Mouse (Mus musculus): ENCODE results near the gene Ube2g2.
A peak's percentile ranks its signal among the peaks of the same experiment; 100 is the strongest.
"Not testable (repeated sequence)": the region's sequence is repeated elsewhere in the genome, so short reads cannot be mapped to it uniquely, and the experiment has no call there.

Gene Ube2g2

GRCm38 (mm10) chr10:77636234-77636922, 14.3 kb downstream of the Ube2g2 start:
- no peak for DNase-seq (ENCODE audit: low read depth, low spot score)

- DNase-seq (ENCODE audit: low read depth, low spot score) = no peak
Measured at GRCm38 (mm10) chr10:77638956-77639355, 16.9 kb downstream of the Ube2g2 start.

DNA sequence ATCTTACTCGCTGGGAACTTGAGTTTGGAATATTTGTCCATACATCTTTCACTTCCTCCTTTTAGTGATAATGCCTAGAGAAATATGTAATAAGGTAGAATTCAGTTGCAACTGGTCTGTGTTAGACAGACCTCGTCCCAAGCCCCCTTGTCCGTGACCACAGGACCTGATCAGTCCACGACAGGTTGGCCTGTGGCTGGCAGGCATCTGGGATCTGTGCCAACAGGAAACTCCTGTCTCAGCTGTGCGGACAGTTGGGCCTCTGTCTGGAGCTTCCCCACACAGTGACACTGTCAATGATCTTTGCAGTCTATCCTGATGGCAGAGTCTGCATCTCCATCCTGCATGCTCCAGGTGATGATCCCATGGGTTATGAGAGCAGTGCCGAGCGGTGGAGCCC, 21.1 kb downstream of the Ube2g2 start:
- no peak for DNase-seq (ENCODE audit: low read depth, low spot score)

- DNase-seq (ENCODE audit: low read depth, low spot score) = no peak
Measured at GRCm38 (mm10) chr10:77645571-77645970, 23.5 kb downstream of the Ube2g2 start.

DNA sequence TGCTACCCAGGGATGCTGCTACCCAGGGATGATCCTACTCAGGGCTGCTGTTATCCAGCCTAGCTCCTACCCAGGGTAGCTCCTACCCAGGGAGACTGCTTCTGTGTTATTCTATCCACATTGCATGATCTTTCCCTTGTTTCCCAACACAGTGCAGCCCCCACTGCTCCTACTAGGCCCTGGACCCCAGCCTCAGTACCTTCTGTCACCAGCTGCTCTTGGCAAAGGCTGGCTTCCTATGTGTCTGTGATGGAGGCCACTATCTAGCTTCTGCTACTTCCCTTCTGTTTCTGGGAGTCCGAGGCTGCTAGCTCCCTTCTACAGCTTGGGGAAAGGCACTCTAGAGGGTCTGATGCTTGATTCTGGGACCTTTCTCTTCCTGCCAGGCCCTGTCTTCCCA, 25.4 kb downstream of the Ube2g2 start:
- no peak for DNase-seq (ENCODE audit: low read depth, low spot score)

DNA sequence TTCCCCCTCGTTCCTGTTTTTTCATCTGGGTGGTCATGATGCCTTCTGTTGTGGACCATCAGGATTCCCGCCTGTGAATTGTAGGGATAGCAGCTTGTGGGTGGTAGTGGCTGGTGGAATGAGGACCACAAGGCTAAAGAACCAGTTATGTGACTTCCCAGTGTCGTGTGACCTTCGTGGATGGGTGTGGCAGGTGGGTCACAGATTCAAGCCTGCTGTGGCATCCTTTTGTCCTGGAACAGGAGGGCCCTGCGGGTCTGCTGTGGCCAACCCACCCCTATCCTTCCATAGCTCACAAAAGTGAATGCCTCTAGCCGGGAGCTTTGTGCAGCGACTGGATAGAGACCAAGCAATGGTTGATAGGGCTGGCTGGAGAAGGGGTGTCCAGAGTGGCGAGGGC, 25.8 kb downstream of the Ube2g2 start:
- DNase-seq (ENCODE audit: low read depth, low spot score) = no peak

DNA sequence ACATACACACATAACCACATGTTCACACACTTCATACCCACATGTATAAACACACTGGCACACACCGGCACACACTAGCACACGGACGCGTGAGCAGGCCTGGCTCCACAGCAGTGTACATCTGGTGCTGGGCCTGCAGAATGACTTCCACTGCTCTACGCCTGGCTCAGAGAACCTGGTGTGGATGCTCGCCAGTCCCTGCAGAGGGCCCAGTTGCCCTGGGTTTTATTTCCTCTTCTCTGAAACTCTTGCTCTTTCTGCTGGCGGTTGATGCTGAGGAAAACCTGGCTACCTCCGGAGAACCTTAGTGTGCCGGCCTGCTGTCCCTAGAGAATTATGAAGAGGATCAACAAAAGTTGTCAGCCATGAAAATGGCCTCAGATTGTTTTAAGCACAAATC, 30.0 kb downstream of the Ube2g2 start:
- no peak for DNase-seq (ENCODE audit: low read depth, low spot score)

DNA sequence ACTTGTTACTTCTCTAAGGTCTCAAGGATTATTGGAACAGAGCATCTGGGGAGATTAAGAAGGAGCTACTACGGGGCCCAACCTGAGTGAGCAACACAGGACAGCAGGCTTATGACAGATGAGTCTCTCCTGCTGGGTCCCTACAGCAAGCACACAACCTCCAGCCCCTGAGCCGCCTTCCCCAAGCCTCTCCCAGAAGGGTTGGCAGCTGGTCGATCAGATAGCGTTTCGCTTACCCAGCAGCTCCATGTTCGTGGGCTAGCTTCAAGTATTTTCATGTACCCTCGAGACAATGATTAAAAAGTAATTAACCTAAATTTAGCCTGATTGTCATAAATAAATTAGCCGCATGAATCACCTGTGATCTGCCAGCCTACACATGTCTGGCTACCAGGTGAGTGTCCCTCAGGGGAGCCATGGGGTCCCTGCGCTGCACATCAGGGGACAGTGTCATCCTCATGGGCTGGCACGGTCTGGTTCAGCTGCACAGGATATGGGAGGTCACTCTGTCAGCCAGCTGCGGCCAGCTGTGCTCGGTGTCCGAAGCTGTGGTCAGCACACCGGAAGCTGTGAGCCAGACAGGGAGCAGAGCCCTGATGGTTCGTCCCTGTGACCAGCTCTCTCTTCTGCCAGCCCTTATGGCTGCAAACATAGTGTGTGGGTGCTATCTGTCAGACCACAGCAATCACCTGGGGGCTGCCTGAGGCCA, 36.4 kb downstream of the Ube2g2 start:
- no peak for DNase-seq (ENCODE audit: low read depth, low spot score)

DNA sequence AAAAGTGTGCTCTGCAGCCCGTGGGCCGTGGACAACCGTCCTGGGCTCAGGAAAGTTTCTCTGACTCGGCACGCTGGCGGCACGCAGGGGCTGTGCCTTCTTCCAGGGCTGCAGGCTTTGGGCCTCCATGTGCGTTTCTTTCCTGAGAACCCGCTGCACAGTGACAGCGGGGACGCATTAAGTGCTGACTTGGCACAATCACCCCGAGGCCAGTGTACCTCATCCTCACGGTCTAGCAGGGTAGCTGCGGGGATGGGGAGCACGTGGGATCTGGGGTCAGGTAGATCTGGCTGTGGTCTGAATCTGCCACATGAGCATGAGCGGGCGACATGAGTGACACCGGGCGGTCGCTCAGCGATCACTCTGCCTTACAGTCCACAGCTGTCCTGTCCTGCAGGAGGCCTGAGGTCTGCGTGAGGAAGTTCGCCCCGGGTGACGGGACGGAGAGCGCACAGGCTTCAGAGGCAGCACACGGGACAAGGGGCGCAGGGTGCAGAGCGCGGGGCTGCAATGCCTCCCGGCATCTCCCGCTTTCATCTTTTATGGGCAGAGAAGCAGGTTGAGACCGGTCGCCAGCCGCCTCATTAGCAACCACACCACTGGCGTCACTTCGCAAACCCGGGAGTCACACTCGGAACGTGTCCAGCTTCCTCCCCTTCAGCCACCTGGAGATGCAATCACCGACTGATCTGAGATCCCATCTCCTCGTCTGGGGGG, 42.0 kb downstream of the Ube2g2 start:
- DNase-seq (ENCODE audit: low read depth, low spot score) = peak; percentile 57

- no peak for DNase-seq (ENCODE audit: low read depth, low spot score)
Measured at GRCm38 (mm10) chr10:77666342-77666741, 44.3 kb downstream of the Ube2g2 start.

- DNase-seq (ENCODE audit: low read depth, low spot score) = no peak
Measured at GRCm38 (mm10) chr10:77667402-77667801, 45.3 kb downstream of the Ube2g2 start.

GRCm38 (mm10) chr10:77670710-77671109, 48.6 kb downstream of the Ube2g2 start:
- no peak for DNase-seq (ENCODE audit: low read depth, low spot score)

DNA sequence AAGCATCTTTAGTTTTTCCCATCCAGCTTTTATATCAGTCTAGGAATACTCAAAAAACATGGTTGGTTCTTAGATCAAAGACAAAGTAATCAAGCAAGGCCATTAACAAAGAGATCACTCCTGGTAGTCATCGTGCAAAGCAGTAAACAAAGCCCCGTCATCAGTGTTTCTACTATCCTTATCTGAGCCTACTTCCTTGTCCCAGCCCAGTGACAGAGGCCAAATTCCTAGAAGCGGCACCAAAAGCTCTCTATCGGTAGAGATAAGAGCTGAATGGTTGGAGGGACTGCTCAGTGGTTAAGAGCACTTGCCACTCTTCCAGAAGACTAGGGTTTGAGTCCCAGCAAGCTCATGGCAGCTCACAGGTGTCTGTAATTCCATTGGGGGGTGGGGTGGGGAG, 49.4 kb downstream of the Ube2g2 start:
- no peak for DNase-seq (ENCODE audit: low read depth, low spot score)

GRCm38 (mm10) chr10:77673765-77674164, 51.7 kb downstream of the Ube2g2 start:
- DNase-seq (ENCODE audit: low read depth, low spot score) = no peak

DNA sequence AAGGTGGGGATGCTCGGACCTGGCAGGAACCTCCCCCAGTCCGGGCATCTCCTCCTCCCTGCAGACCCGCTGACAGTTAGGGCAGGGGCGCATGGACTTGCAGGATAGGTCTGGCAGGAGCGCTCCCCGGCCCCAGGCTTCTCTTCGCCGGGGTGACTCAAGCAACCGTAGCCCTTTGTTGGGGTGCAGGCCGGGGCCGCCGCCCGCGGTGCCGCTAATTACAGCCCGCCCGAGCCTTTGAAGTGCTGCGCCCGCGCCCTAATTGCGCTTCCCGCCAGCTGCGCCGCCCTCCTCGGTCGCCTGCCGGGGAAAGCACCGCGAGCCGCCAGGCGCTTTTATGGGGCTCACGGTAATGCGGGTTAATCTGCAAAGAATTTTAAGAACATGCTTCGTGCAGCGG, 55.5 kb downstream of the Ube2g2 start:
- DNase-seq (ENCODE audit: low read depth, low spot score) = no peak

DNA sequence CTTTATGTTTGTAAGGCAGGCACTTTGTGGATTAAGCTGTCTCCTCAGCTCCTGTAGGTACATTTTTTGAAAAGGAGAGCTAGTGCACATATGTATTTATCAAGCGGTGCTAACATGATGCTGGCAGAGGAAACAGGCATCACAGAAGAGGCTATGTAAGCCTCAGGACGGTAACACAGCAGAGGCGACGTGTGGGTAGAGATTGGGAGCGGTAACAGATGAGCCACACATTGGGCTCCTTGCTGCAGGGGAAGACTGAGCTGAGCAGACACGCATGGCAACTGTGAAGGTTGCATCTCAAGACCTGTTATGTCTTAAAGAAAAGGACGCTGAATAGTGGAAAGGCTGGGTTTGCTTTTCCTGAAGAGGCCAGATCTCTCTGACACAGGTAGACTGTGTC, 60.9 kb downstream of the Ube2g2 start:
- no peak for DNase-seq (ENCODE audit: low read depth, low spot score)

GRCm38 (mm10) chr10:77684181-77684580, 62.1 kb downstream of the Ube2g2 start:
- peak; percentile 71 for DNase-seq (ENCODE audit: low read depth, low spot score)

DNA sequence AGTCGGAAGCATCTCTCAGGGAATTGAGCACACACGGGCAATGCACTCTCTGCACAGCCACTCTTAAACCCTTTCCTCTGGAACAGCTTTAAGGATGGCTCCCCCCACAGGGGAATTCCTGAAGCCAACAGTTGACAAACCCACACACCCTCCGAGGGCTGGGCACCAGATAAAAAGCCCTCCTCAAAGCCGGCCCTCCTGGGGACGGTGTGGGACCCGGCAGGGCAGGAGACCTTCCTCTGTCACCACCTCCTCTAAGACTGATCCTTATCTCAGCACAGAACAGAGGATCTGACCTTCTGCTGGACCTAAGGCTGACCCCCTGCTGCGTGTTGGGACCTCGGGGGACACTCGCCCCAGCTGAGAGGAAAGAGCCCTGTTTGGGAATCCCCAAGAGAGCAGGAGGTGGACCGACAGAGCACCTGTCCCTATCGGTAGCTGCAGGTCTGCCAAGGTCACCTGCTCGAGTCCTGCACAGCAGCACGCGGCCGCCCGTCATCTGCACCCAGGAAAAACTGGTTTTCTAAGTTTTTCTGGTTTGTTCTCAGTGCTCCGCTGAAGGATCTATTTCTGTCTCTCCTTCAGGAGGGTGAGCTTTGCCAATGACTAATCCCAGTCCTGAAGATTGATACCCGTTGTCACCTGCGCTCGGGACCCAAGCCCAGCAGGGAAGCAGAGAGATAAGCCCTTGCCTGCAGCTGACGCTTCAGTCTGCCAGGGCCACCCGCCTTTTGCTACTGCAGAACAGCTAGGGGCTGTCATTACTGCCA, 64.0 kb downstream of the Ube2g2 start, which contains the start of gene Tspear:
Gene Tspear, plus strand, starts transcription at position 675 of the 770 bp plus-strand sequence.
- no peak for DNase-seq (ENCODE audit: low read depth, low spot score)

- DNase-seq (ENCODE audit: low read depth, low spot score) = no peak
Measured at GRCm38 (mm10) chr10:77687021-77687420, 64.9 kb downstream of the Ube2g2 start.

GRCm38 (mm10) chr10:77690356-77690807, 68.3 kb downstream of the Ube2g2 start, which contains the start of gene Gm19402:
TSS of gene Gm19402 (minus strand) at chr10:77690757.
- DNase-seq (ENCODE audit: low read depth, low spot score) = not testable (repeated sequence)
